Mouse (Mus musculus) heart, embryonic 12.5 days (tissue): ENCODE data around the gene Avil. TPM values are rescaled to one million over a fixed set of nuclear protein-coding genes. Genes with fewer than 3 reads are reported as not detected.

Source experiments
- ATAC-seq: fragments of 200-750 bp; cut with Nextera tagmentation; 2 replicates; pipeline ENCODE4 v1.8.0; 2017; ENCODE audit warnings: moderate TSS enrichment, moderate library complexity; ENCODE audit not compliant: insufficient number of reproducible peaks, low FRiP score
- H3K27ac ChIP-seq: fragments of 300-500 bp; sonication (generic); 2 replicates; pipeline ENCODE4 v1.5.1; 2016; ENCODE audit warnings: mild to moderate bottlenecking, moderate library complexity; ENCODE audit not compliant: poor library complexity, severe bottlenecking
- H3K27me3 ChIP-seq: fragments of 300-500 bp; sonication (generic); replicated peaks from 2 replicates; pipeline ENCODE4 v1.6.1; 2016; ENCODE audit warnings: mild to moderate bottlenecking, moderate library complexity
- H3K36me3 ChIP-seq: fragments of 300-500 bp; sonication (generic); 2 replicates; pipeline ENCODE4 v1.6.1; 2016; ENCODE audit warnings: mild to moderate bottlenecking, moderate library complexity
- H3K4me1 ChIP-seq: fragments of 300-500 bp; sonication (generic); replicated peaks from 2 replicates; pipeline ENCODE4 v1.6.1; 2016; ENCODE audit warnings: mild to moderate bottlenecking
- H3K4me2 ChIP-seq: fragments of 300-500 bp; sonication (generic); 2 replicates; pipeline ENCODE4 v1.6.1; 2016; ENCODE audit warnings: mild to moderate bottlenecking, moderate library complexity
- H3K4me3 ChIP-seq: fragments of 300-500 bp; sonication (generic); 2 replicates; pipeline ENCODE4 v1.5.1; 2016; ENCODE audit warnings: mild to moderate bottlenecking
- H3K9ac ChIP-seq: fragments of 300-500 bp; sonication (generic); 2 replicates; pipeline ENCODE4 v1.6.1; 2016; ENCODE audit warnings: mild to moderate bottlenecking, moderate library complexity
- H3K9me3 ChIP-seq: fragments of 300-500 bp; sonication (generic); replicated peaks from 2 replicates; pipeline ENCODE4 v1.6.1; 2016; ENCODE audit warnings: mild to moderate bottlenecking, moderate library complexity
- WGBS: fragments of 180-500 bp; shearing (Covaris S2); methylation state at CpG from one replicate; pipeline ENCODE4 v1.1.7; 2016; 5-methylcytosine and 5-hydroxymethylcytosine counted together
- polyA plus RNA-seq: library from polyadenylated mRNA; unstranded; fragments of >200 nt; fragmentation: Nextera tagmentation; extraction: Ambion mirVana; gene quantifications from 2 replicates; pipeline ENCODE4 v1.2.1, GENCODE M21; 2016

The Avil gene
- polyA plus RNA-seq, 1 experiment from 2014 or later = 0.22 TPM

DNA sequence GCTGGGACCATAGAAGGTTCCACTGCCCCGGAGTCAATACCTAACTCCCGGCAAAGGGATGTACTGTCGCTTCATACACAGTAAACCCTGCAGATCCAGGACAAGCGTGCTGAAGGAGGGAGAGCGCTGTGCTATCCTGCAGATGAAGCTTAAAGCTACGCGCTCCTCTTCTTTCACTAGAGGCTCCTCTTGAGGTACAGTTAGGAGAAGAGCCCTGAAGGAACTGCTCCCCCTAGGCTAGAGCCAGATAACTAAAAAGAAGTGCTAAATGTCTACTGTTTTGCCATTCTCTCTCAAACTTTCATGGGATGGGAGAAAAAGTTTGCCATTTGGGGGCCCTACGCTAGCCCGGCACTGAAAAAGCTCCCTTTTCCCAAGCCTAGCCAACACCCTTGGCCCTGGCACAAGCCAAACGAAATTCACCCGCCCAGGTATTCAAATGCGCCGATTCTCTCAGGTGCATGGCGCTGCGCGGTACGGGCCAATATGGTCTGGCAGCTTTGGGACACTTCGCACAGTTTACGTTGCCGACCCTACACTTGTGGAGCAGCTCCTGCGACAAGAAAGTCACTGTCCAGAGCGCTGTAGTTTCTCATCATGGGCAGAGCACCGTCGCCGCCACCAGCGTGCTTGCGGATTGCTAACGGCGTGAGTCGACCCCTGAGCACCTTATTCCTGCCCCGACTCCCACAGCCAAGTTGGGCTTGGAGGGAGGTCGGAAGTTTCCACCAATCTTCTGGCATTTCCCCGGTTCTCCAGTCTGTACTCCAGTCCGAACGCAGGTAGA is 48.3 kb downstream of the Avil start:
- Histone ChIP-seq H3K4me1 (peaks cover 22% of the 10 kb centered on the region), H3K9me3 (no peaks in the 10 kb centered on the region), H3K4me2 (peak overlapping the region; percentile 42), H3K27me3 (peaks cover 65% of the 10 kb centered on the region), H3K4me3 (peak overlapping the region; percentile 15; the same call in 1 of the 2 replicates), H3K27ac (no peak overlapping the region), H3K9ac (no peak overlapping the region), H3K36me3 (peaks cover 17% of the 10 kb centered on the region)
- ATAC-seq = no peak
- WGBS = 4% methylated on average over 35 of the region's 35 CpGs

DNA sequence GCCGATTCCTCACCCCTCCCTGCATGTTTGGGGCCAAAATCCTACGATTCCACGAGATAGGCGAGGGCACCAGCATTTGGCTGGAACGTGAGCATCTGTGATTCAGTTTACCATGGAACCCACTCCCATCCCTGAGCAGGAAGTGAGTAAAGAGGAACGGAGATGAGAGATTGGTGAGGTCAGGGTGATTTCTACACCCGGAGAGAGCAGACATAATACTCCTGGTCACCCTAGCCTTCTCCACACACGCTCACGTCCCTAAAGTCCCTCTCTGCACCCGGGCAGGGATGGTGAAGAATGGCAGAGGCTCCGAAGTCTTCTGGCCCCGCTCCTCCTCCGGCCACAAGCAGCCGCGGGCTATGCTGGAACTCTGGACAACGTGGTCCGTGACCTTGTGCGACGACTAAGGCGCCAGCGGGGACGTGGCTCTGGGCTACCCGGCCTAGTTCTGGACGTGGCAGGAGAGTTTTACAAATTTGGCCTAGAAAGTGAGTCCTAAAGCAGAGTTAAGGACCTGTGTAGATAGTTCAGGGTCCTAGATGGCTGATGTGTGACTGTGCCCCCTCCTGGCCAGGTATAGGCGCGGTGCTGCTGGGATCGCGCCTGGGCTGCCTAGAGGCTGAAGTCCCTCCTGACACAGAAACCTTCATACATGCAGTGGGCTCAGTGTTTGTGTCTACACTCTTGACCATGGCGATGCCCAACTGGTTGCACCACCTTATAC is 49.0 kb downstream of the Avil start:
- Histone ChIP-seq H3K9ac (no peak overlapping the region), H3K27me3 (peaks cover 65% of the 10 kb centered on the region), H3K4me2 (peak overlapping the region; percentile 42), H3K4me3 (peak overlapping the region; percentile 15; the same call in 1 of the 2 replicates), H3K27ac (no peak overlapping the region), H3K9me3 (no peaks in the 10 kb centered on the region), H3K4me1 (peaks cover 22% of the 10 kb centered on the region), H3K36me3 (peaks cover 11% of the 10 kb centered on the region)
- WGBS = 2% methylated on average over 29 of the region's 29 CpGs
- ATAC-seq = no peak

- Histone ChIP-seq H3K9me3 (no peaks in the 10 kb centered on the region), H3K4me3 (no peak overlapping the region), H3K36me3 (peaks cover 5% of the 10 kb centered on the region), H3K27me3 (peaks cover 66% of the 10 kb centered on the region), H3K9ac (no peak overlapping the region), H3K4me2 (no peak overlapping the region), H3K4me1 (peaks cover 22% of the 10 kb centered on the region), H3K27ac (no peak overlapping the region)
- 15% methylated on average over 10 of the region's 10 CpGs for WGBS
- ATAC-seq = no peak
Observed at GRCm38 (mm10) chr10:127050119-127050474, 49.6 kb downstream of the Avil start.

DNA sequence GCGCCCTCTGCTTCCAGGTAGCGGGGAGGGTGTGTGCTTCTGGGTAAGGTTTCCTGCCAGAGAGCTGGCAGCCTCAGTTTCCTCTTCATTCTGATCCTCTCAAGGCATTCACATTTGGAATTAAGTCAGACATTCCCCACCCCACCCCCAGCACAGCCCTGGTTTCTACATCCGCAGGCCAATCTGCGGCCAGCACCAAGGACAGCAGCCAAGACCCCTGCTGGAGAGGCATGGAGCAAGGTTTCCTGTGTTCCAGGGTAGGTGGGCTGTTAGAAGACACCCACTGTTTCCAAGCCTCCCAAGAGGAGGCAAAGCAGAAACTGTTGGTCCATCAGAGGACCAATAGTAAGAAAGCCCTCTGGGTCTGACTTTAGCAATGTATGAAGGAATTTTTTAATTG is 54.1 kb downstream of the Avil start:
- no peaks in the 10 kb centered on the region for H3K9me3 ChIP-seq
- no peak overlapping the region for H3K9ac ChIP-seq
- H3K4me2 ChIP-seq = no peak overlapping the region
- 50% methylated on average over 4 of the region's 4 CpGs for WGBS
- H3K27ac ChIP-seq = no peak overlapping the region
- ATAC-seq = no peak
- H3K4me3 ChIP-seq = no peak overlapping the region
- peaks cover 22% of the 10 kb centered on the region for H3K4me1 ChIP-seq
- peaks cover 6% of the 10 kb centered on the region; the same call in 1 of the 2 replicates for H3K36me3 ChIP-seq
- peaks cover 76% of the 10 kb centered on the region for H3K27me3 ChIP-seq

- H3K9me3 ChIP-seq = no peaks in the 10 kb centered on the region
Observed at GRCm38 (mm10) chr10:127055406-127055805, 54.9 kb downstream of the Avil start.

DNA sequence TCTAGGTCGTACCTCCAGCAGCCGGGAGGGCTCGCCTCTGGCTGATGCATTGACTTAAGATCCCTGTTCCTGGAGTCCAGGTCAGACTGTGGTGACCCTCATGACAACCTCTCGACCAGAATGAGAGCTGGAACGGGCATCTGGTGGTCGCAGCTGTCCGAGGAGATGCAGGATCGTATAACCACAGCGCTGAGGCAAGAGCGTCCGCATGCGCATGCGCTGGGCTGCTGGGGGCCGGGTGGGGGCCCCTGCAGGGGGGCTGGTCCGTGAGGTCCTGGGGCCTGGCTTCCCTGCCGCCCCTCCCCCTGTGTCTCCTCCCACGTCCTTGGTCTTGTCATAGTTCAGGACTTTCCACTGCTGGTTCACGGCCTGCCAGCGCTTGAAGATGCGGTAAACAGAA is 56.0 kb downstream of the Avil start:
- no peak overlapping the region for H3K4me3 ChIP-seq
- H3K27ac ChIP-seq = no peak overlapping the region
- no peak for ATAC-seq
- no peak overlapping the region for H3K9ac ChIP-seq
- peaks cover 76% of the 10 kb centered on the region for H3K27me3 ChIP-seq
- no peak overlapping the region for H3K4me2 ChIP-seq
- no peaks in the 10 kb centered on the region for H3K9me3 ChIP-seq
- peaks cover 6% of the 10 kb centered on the region; the same call in 1 of the 2 replicates for H3K36me3 ChIP-seq
- 78% methylated on average over 20 of the region's 20 CpGs for WGBS
- H3K4me1 ChIP-seq = peaks cover 18% of the 10 kb centered on the region

More at GRCm38 (mm10) chr10:127055406-127055805, 54.9 kb downstream of the Avil start:
- WGBS = 84% methylated on average over 8 of the region's 8 CpGs
- H3K4me3 ChIP-seq = no peak overlapping the region
- H3K4me2 ChIP-seq = no peak overlapping the region
- peaks cover 6% of the 10 kb centered on the region; the same call in 1 of the 2 replicates for H3K36me3 ChIP-seq
- no peak for ATAC-seq
- no peak overlapping the region for H3K9ac ChIP-seq
- no peak overlapping the region for H3K27ac ChIP-seq
- peaks cover 22% of the 10 kb centered on the region for H3K4me1 ChIP-seq
- H3K27me3 ChIP-seq = peaks cover 76% of the 10 kb centered on the region

GRCm38 (mm10) chr10:127058161-127058560 is 57.7 kb downstream of the Avil start:
- Histone ChIP-seq H3K9me3 (no peaks in the 10 kb centered on the region), H3K27ac (no peak overlapping the region), H3K4me1 (peaks cover 18% of the 10 kb centered on the region), H3K4me2 (peak overlapping the region; percentile 97; the same call in 1 of the 2 replicates), H3K27me3 (peaks cover 63% of the 10 kb centered on the region), H3K4me3 (peak overlapping the region; percentile 78; the same call in 1 of the 2 replicates), H3K36me3 (peaks cover 6% of the 10 kb centered on the region; the same call in 1 of the 2 replicates), H3K9ac (no peak overlapping the region)
- ATAC-seq = no peak
- under 1% methylated on average over 9 of the region's 9 CpGs for WGBS

DNA sequence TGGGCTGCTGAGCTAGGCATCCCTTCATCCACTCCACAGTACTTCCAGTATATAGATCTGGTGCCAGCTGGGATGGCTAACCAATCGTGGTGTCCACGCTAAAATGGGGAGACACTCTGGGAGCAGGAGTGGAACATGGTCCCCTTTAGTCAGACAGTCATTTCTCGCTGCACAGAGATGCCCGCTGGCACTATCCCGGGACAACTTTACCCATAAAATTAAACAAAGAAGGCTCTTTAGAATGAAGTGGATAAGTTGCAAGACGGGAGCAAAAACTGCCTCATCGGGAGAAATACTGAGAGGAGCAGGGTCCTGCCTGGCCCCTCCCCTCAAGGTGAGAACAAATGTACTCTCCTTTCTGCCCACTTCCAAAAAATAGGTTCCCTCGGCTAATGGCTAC is 58.2 kb downstream of the Avil start:
- WGBS = 16% methylated on average over 8 of the region's 8 CpGs
- Histone ChIP-seq H3K36me3 (peaks cover 6% of the 10 kb centered on the region; the same call in 1 of the 2 replicates), H3K27ac (no peak overlapping the region), H3K4me2 (peak overlapping the region; percentile 97), H3K9ac (peak overlapping the region; percentile 79; the same call in 1 of the 2 replicates), H3K4me3 (peak overlapping the region; percentile 78), H3K9me3 (no peaks in the 10 kb centered on the region), H3K4me1 (peaks cover 18% of the 10 kb centered on the region), H3K27me3 (peaks cover 60% of the 10 kb centered on the region)
- ATAC-seq = no peak

GRCm38 (mm10) chr10:127059174-127059967 is 58.9 kb downstream of the Avil start:
- Histone ChIP-seq H3K9me3 (no peaks in the 10 kb centered on the region), H3K36me3 (peaks cover 6% of the 10 kb centered on the region; the same call in 1 of the 2 replicates), H3K4me2 (peak overlapping the region; percentile 97), H3K9ac (peak overlapping the region; percentile 79), H3K4me1 (peaks cover 18% of the 10 kb centered on the region), H3K27ac (no peak overlapping the region), H3K27me3 (peaks cover 60% of the 10 kb centered on the region), H3K4me3 (peak overlapping the region; percentile 78)
- no peak for ATAC-seq
- WGBS = 2% methylated on average over 74 of the region's 92 CpGs

DNA sequence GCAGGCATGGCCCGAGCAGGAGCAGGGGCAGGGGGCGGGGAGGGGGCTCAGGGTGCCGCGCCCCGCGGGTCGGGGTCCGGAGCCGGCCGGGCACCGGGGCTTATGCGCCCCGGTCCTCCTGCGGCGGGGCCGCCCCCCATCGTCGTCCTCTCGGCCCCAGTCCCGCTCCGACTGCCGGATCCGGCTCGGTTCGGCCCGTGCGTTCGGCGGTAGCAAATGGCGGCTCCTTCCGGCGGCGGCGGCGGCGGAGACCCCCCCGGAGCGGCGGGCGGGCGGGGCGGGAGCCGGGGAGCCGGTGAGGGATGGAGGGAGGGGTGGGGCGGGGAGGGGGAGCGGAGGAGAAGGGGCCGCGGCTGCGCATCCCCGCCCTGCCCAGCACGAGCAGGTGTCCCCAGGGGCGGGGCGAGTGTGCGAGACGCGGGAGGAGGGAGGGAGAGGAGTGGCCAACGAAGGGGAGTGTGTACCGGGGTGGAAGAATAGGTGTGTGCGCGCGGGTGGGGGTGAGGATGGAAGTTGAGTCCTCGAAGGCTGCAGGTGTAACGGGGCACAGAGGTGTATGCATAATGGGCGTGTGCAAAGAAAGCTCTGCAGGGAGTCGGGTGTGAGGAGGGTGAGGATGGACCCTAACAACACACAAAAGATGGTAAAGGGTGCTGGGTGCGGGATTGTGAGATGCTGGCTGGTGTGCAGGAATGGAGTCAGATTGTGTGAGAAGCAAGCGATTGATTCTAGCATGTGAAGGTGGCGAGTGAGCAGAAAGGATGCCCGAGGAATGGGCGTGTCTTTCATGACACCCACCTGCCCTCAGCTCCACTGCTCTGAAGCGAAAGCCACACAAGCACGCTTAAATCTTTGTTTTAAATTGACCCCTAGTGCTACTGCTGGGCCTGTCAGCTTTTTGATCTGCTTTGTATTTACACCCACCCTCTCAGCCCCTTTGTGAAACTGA is 59.7 kb downstream of the Avil start, which contains the start of gene March9:
Gene March9, minus strand, starts transcription at position 217 of the 949 bp plus-strand sequence.
- H3K4me2 ChIP-seq = peak within 1 kb of the TSS; percentile 97
- 0 out of 2 replicates have a peak, but pooled peaks have one; percentile 12 for ATAC-seq
- peaks cover 26% of the 10 kb centered on the region for H3K4me1 ChIP-seq
- peak within 1 kb of the TSS; percentile 79 for H3K9ac ChIP-seq
- peaks cover 12% of the 10 kb centered on the region for H3K36me3 ChIP-seq
- H3K27ac ChIP-seq = no peak within 1 kb of the TSS
- under 1% methylated on average over 51 of the region's 72 CpGs for WGBS
- H3K27me3 ChIP-seq = peaks cover 58% of the 10 kb centered on the region
- peak within 1 kb of the TSS; percentile 78 for H3K4me3 ChIP-seq
- no peaks in the 10 kb centered on the region for H3K9me3 ChIP-seq
